Mouse (Mus musculus): ENCODE results near the gene Rbm45.
A peak's percentile ranks its signal among the peaks of the same experiment; 100 is the strongest.

Gene Rbm45

GRCm38 (mm10) chr2:76369821-76370655 lies at the start of gene Rbm45:
Gene Rbm45 (plus strand): TSS chr2:76369984.
- peak; percentile 85 for DNase-seq

- no peak for DNase-seq
Measured at GRCm38 (mm10) chr2:76320336-76320735, 49.4 kb upstream of the Rbm45 start.

GRCm38 (mm10) chr2:76323185-76323875 lies 46.5 kb upstream of the Rbm45 start:
- no peak for DNase-seq

- no peak for DNase-seq
Measured at GRCm38 (mm10) chr2:76324463-76324862, 45.3 kb upstream of the Rbm45 start.

GRCm38 (mm10) chr2:76326161-76326560 lies 43.6 kb upstream of the Rbm45 start:
- no peak for DNase-seq

- no peak for DNase-seq
Measured at GRCm38 (mm10) chr2:76330081-76330480, 39.7 kb upstream of the Rbm45 start.

- no peak for DNase-seq
Measured at GRCm38 (mm10) chr2:76332161-76332805, 37.5 kb upstream of the Rbm45 start.

- no peak for DNase-seq
Measured at GRCm38 (mm10) chr2:76334596-76334995, 35.2 kb upstream of the Rbm45 start.

GRCm38 (mm10) chr2:76338215-76339156 lies 31.3 kb upstream of the Rbm45 start, which contains the start of gene Pde11a:
Gene Pde11a (minus strand): TSS chr2:76338774.
- no peak for DNase-seq

- peak; percentile 6 for DNase-seq
Measured at GRCm38 (mm10) chr2:76342146-76342545, 27.6 kb upstream of the Rbm45 start.

GRCm38 (mm10) chr2:76347839-76348238 lies 21.9 kb upstream of the Rbm45 start:
- no peak for DNase-seq

GRCm38 (mm10) chr2:76360226-76360625 lies 9.6 kb upstream of the Rbm45 start, which contains the start of gene Cyct:
Gene Cyct (minus strand): TSS chr2:76360450.
- DNase-seq, result no peak

- no peak for DNase-seq
Measured at GRCm38 (mm10) chr2:76362111-76362510, 7.7 kb upstream of the Rbm45 start.

GRCm38 (mm10) chr2:76365811-76366210 lies 4.0 kb upstream of the Rbm45 start:
- DNase-seq, result no peak

- DNase-seq, result peak; percentile 87
Measured at GRCm38 (mm10) chr2:76367188-76367922, 2.4 kb upstream of the Rbm45 start.

- peak; percentile 28 for DNase-seq
Measured at GRCm38 (mm10) chr2:76368861-76369660, 723 bp upstream of the Rbm45 start.

GRCm38 (mm10) chr2:76370656-76370922 lies 805 bp downstream of the Rbm45 start:
- no peak for DNase-seq

- DNase-seq, result no peak
Measured at GRCm38 (mm10) chr2:76372244-76372643, 2.5 kb downstream of the Rbm45 start.

- DNase-seq, result no peak
Measured at GRCm38 (mm10) chr2:76374544-76375206, 4.9 kb downstream of the Rbm45 start.

GRCm38 (mm10) chr2:76378646-76379045 lies 8.9 kb downstream of the Rbm45 start:
- DNase-seq, result no peak

All from cerebellum, adult 9-10 months (tissue).